Mouse (Mus musculus): ENCODE data around the gene Nr1i2. TPM values are rescaled to one million over a fixed set of nuclear protein-coding genes. Genes with fewer than 3 reads are reported as not detected.
A peak's percentile ranks its signal among the peaks of the same experiment; 100 is the strongest.
"Not testable (repeated sequence)": the region's sequence is repeated elsewhere in the genome, so short reads cannot be mapped to it uniquely, and the experiment has no call there.

Gene Nr1i2
- polyA plus RNA-seq, 2 experiments: 2.2 to 4.1 TPM

DNA sequence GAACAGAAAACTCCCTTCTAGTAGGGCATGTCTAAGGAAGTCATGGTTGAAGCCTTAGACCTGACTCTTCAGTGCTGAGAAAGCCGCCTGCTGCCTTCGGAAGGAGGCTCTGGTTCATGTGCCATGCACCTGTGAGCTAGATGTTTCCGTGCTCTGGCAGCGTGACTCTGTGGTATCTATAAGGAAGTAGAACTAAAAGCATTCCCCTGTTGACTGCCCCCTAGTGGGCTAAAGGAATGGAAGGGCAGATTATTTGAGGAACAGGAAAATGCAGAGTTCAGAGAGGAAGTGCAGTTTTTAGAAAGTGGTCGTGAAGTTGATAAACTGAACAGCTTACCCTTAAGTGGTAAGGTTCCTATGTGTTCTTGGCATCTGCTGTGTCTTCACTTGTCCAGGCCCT is 54.9 kb downstream of the Nr1i2 start:
- peak; percentile 36 to 46 (median 44) for DNase-seq (ENCODE audit: low read depth in 3 of 3, low spot score in 3 of 3)
- no peaks in the 10 kb centered on the region for H3K9me3 ChIP-seq (ENCODE audit: control insufficient read depth, low read length)
- no peak overlapping the region for H3K27ac ChIP-seq
- no peak overlapping the region for H3K9ac ChIP-seq (replicated peaks)
- no peak for ATAC-seq (ENCODE audit: insufficient read depth)
- WGBS (ENCODE audit: insufficient replicate concordance): 29% methylated on average over 5 of the region's 5 CpGs
- no peak overlapping the region for H3K4me2 ChIP-seq (ENCODE audit: low read depth)
- H3K4me3 ChIP-seq (ENCODE audit: insufficient read depth in 1 of 2, low read depth in 2 of 2, low read length in 2 of 2): no peak overlapping the region
- TF ChIP-seq CTCF (IDR thresholded peaks at IDR 0.05; ENCODE audit: low read depth) (peak; percentile 70), EP300 (IDR thresholded peaks at IDR 0.05; ENCODE audit: low read depth) (no peak)
- no peaks in the 10 kb centered on the region for H3K4me1 ChIP-seq (replicated peaks; ENCODE audit: control insufficient read depth in 2 of 2, insufficient read depth in 2 of 2, low read length in 1 of 2)
- no peaks in the 10 kb centered on the region; the same call in 1 of the 2 replicates for H3K36me3 ChIP-seq (replicated peaks; ENCODE audit: control insufficient read depth, insufficient read depth, low read depth)
- H3K27me3 ChIP-seq (ENCODE audit: control insufficient read depth, insufficient read depth, low read length): no peaks in the 10 kb centered on the region

DNA sequence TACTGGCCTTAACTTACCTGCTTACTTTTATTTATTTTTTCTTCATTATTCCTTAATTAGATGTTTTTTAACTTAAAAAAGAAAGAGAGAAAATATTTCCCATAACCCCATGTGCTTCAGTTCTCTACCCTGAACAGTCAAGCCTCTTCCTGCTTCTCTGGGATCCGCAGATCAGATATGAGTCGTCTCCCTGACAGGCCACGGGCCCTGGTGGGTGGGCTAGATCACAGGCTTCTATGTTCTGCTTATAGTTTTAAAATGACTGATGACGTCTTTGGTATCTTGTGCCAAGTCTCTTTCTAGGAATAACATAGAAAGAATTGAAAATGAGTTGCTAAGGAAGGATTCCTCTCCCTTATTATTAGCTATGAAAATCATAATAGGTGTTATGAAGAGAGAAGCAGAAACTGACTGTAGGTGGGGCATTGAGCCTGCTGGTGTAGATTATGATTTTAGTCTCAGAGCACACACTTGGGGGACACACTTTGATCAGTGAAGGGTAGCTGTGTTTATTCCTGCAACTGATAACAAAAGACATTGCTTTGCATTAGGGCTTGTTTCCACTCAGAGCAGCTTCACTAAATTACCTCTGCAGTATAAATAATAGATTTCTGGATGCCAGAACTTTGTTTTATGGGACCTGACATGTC is 57.6 kb downstream of the Nr1i2 start:
- H3K4me3 ChIP-seq (ENCODE audit: insufficient read depth in 1 of 2, low read depth in 2 of 2, low read length in 2 of 2): no peak overlapping the region
- WGBS (ENCODE audit: insufficient replicate concordance): 23% methylated on average over 4 of the region's 4 CpGs
- DNase-seq (ENCODE audit: low read depth in 3 of 3, low spot score in 3 of 3) (no peak), ATAC-seq (ENCODE audit: insufficient read depth) (no peak)
- no peaks in the 10 kb centered on the region for H3K27me3 ChIP-seq (ENCODE audit: control insufficient read depth, insufficient read depth, low read length)
- no peaks in the 10 kb centered on the region for H3K4me1 ChIP-seq (replicated peaks; ENCODE audit: control insufficient read depth in 2 of 2, insufficient read depth in 2 of 2, low read length in 1 of 2)
- H3K27ac ChIP-seq: no peak overlapping the region
- TF ChIP-seq CTCF (IDR thresholded peaks at IDR 0.05; ENCODE audit: low read depth): no peak
- TF ChIP-seq EP300 (IDR thresholded peaks at IDR 0.05; ENCODE audit: low read depth): no peak
- no peaks in the 10 kb centered on the region for H3K9me3 ChIP-seq (ENCODE audit: control insufficient read depth, low read length)
- no peak overlapping the region for H3K4me2 ChIP-seq (ENCODE audit: low read depth)
- H3K36me3 ChIP-seq (replicated peaks; ENCODE audit: control insufficient read depth, insufficient read depth, low read depth): no peaks in the 10 kb centered on the region; the same call in 1 of the 2 replicates
- no peak overlapping the region for H3K9ac ChIP-seq (replicated peaks)

DNA sequence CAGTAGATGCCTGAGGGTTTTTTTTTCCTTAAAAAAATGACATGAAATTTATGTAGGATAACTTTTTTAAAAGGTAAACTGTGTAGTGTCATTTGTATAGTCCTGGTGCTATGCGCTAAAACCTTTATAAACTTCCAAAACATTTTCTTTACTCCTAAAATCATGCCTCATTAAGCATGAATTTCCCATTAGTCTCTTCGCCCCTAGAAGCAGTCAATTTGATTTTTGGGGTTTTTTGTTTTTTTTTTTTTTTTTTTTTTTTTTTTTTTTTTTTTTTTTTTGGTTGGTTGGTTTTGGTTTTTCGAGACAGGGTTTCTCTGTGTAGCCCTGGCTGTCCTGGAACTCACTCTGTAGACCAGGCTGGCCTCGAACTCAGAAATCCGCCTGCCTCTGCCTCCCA is 72.1 kb downstream of the Nr1i2 start:
- not testable (repeated sequence) for H3K9ac ChIP-seq (replicated peaks); H3K4me1 ChIP-seq (replicated peaks; ENCODE audit: control insufficient read depth in 2 of 2, insufficient read depth in 2 of 2, low read length in 1 of 2); DNase-seq (ENCODE audit: low read depth in 3 of 3, low spot score in 3 of 3); H3K27ac ChIP-seq; H3K4me3 ChIP-seq (ENCODE audit: insufficient read depth in 1 of 2, low read depth in 2 of 2, low read length in 2 of 2); H3K9me3 ChIP-seq (ENCODE audit: control insufficient read depth, low read length); H3K27me3 ChIP-seq (ENCODE audit: control insufficient read depth, insufficient read depth, low read length); ATAC-seq (ENCODE audit: insufficient read depth); H3K4me2 ChIP-seq (ENCODE audit: low read depth)
- 81% methylated on average over 5 of the region's 5 CpGs for WGBS (ENCODE audit: insufficient replicate concordance)
- peaks cover 18% of the 10 kb centered on the region for H3K36me3 ChIP-seq (replicated peaks; ENCODE audit: control insufficient read depth, insufficient read depth, low read depth)

DNA sequence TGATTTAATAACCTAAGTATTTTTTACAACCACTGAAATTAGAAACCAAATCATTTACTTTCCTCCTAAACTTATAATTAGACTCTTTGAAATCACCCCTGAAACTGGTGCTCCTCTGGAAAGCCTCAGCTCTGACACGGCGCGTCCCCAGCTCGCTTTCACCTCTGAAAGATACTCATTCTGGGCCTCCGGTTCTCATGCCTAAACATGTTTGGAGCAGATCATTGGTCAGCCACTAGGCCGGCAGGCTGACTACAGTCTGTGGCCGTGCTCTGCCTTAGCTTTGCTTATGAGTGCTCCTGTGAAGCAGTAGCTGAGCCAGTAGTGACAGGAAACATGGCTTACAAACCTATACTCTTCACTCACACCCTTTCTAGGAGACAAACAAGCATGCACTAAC is 89.4 kb downstream of the Nr1i2 start:
- H3K9ac ChIP-seq (replicated peaks): no peak overlapping the region
- no peaks in the 10 kb centered on the region for H3K4me1 ChIP-seq (replicated peaks; ENCODE audit: control insufficient read depth in 2 of 2, insufficient read depth in 2 of 2, low read length in 1 of 2)
- no peaks in the 10 kb centered on the region for H3K9me3 ChIP-seq (ENCODE audit: control insufficient read depth, low read length)
- H3K4me2 ChIP-seq (ENCODE audit: low read depth): no peak overlapping the region
- DNase-seq (ENCODE audit: low read depth in 3 of 3, low spot score in 3 of 3) (no peak), ATAC-seq (ENCODE audit: insufficient read depth) (no peak)
- WGBS (ENCODE audit: insufficient replicate concordance): 87% methylated on average over 7 of the region's 7 CpGs
- no peaks in the 10 kb centered on the region for H3K27me3 ChIP-seq (ENCODE audit: control insufficient read depth, insufficient read depth, low read length)
- no peak overlapping the region for H3K27ac ChIP-seq
- TF ChIP-seq EP300 (IDR thresholded peaks at IDR 0.05; ENCODE audit: low read depth) (no peak), CTCF (IDR thresholded peaks at IDR 0.05; ENCODE audit: low read depth) (no peak)
- no peak overlapping the region for H3K4me3 ChIP-seq (ENCODE audit: insufficient read depth in 1 of 2, low read depth in 2 of 2, low read length in 2 of 2)
- H3K36me3 ChIP-seq (replicated peaks; ENCODE audit: control insufficient read depth, insufficient read depth, low read depth): peaks cover 6% of the 10 kb centered on the region

Other genes starting within 250 kb of the Nr1i2 start
- gene Gsk3b, start 205.8 kb downstream of the Nr1i2 start, polyA plus RNA-seq (2012; rRNA removed): 2.9 TPM in 2 replicates
- gene Gsk3b, start 205.8 kb downstream of the Nr1i2 start, polyA plus RNA-seq (2014; fragmentation: Nextera tagmentation; extraction: Ambion mirVana): 10.3 and 10.8 TPM in 2 replicates
- gene Maats1, start 47.3 kb upstream of the Nr1i2 start, polyA plus RNA-seq (2012; rRNA removed): 0.01 TPM in 1 of 2 replicates, not detected in the other
- not detected in 2 replicates for gene Maats1, start 47.3 kb upstream of the Nr1i2 start, polyA plus RNA-seq (2014; fragmentation: Nextera tagmentation; extraction: Ambion mirVana)
- 124 and 227 TPM in 2 replicates for gene Cox17, start 52.2 kb upstream of the Nr1i2 start, polyA plus RNA-seq (2012; rRNA removed)
- 351 and 369 TPM in 2 replicates for gene Cox17, start 52.2 kb upstream of the Nr1i2 start, polyA plus RNA-seq (2014; fragmentation: Nextera tagmentation; extraction: Ambion mirVana)
- not detected in 2 replicates for gene Gm21987, start 52.2 kb upstream of the Nr1i2 start, polyA plus RNA-seq (2012; rRNA removed)
- gene Gm21987, start 52.2 kb upstream of the Nr1i2 start, polyA plus RNA-seq (2014; fragmentation: Nextera tagmentation; extraction: Ambion mirVana): not detected in 2 replicates
- 23.2 and 28.6 TPM in 2 replicates for gene Popdc2, start 67.4 kb upstream of the Nr1i2 start, polyA plus RNA-seq (2012; rRNA removed)
- gene Popdc2, start 67.4 kb upstream of the Nr1i2 start, polyA plus RNA-seq (2014; fragmentation: Nextera tagmentation; extraction: Ambion mirVana): 23.4 and 24.5 TPM in 2 replicates
- 13.8 and 15.0 TPM in 2 replicates for gene Pla1a, start 138.3 kb upstream of the Nr1i2 start, polyA plus RNA-seq (2012; rRNA removed)
- 15.5 and 18.9 TPM in 2 replicates for gene Pla1a, start 138.3 kb upstream of the Nr1i2 start, polyA plus RNA-seq (2014; fragmentation: Nextera tagmentation; extraction: Ambion mirVana)
- 12.4 and 15.2 TPM in 2 replicates for gene Adprh, start 157.9 kb upstream of the Nr1i2 start, polyA plus RNA-seq (2012; rRNA removed)
- 23.7 and 29.9 TPM in 2 replicates for gene Adprh, start 157.9 kb upstream of the Nr1i2 start, polyA plus RNA-seq (2014; fragmentation: Nextera tagmentation; extraction: Ambion mirVana)
- gene Cd80, start 160.7 kb upstream of the Nr1i2 start, polyA plus RNA-seq (2012; rRNA removed): 0.12 and 0.35 TPM in 2 replicates
- 0.15 and 0.18 TPM in 2 replicates for gene Cd80, start 160.7 kb upstream of the Nr1i2 start, polyA plus RNA-seq (2014; fragmentation: Nextera tagmentation; extraction: Ambion mirVana)
- gene Timmdc1, start 227.8 kb upstream of the Nr1i2 start, polyA plus RNA-seq (2012; rRNA removed): 4.1 and 5.6 TPM in 2 replicates
- gene Timmdc1, start 227.8 kb upstream of the Nr1i2 start, polyA plus RNA-seq (2014; fragmentation: Nextera tagmentation; extraction: Ambion mirVana): 7.2 and 9.4 TPM in 2 replicates

Data from liver, embryonic 14.5 days (tissue).